Mouse (Mus musculus) T-helper 17 cell (primary cell): ENCODE measurements around the gene Rpap3.

Source experiments
- in situ Hi-C, 2 experiments: fragments of 300-600 bp; cut with MboI, MseI; formaldehyde crosslinking; loops; 1 replicate in 1 of 2; 2 replicates in 1 of 2; pipeline ENCODE4 v1.15.1; 2025; ENCODE audit warnings: high pct_unique_total_duplicates in 2 of 2

The Rpap3 gene

GRCm38 (mm10) chr15:97731111-97731510, 25.5 kb upstream of the Rpap3 start, which contains the start of gene Endou:
TSS of gene Endou (minus strand) at chr15:97731339.
- in situ Hi-C loops, result loop anchor here in 1 of 2 experiments (10.0 kb wide), 1 partner anchor 214 kb away; no protein-coding TSS in a partner anchor

- in situ Hi-C loops, result loop anchor here in 1 of 2 experiments (10.0 kb wide), 1 partner anchor 214 kb away; no protein-coding TSS in a partner anchor
Measured at GRCm38 (mm10) chr15:97730365-97730764, 24.7 kb upstream of the Rpap3 start.

GRCm38 (mm10) chr15:97728804-97729203, 23.2 kb upstream of the Rpap3 start:
- in situ Hi-C loops, result no loop called here

- in situ Hi-C loops, result no loop called here
Measured at GRCm38 (mm10) chr15:97728394-97728793, 22.8 kb upstream of the Rpap3 start.

- in situ Hi-C loops, result no loop called here
Measured at GRCm38 (mm10) chr15:97727520-97727919, 21.9 kb upstream of the Rpap3 start.

- in situ Hi-C loops, result no loop called here
Measured at GRCm38 (mm10) chr15:97727048-97727447, 21.4 kb upstream of the Rpap3 start.

- in situ Hi-C loops, result no loop called here
Measured at GRCm38 (mm10) chr15:97726310-97726709, 20.7 kb upstream of the Rpap3 start.

- in situ Hi-C loops, result no loop called here
Measured at GRCm38 (mm10) chr15:97725198-97725785, 19.7 kb upstream of the Rpap3 start.

- in situ Hi-C loops, result no loop called here
Measured at GRCm38 (mm10) chr15:97724346-97725197, 18.9 kb upstream of the Rpap3 start.

- in situ Hi-C loops, result no loop called here
Measured at GRCm38 (mm10) chr15:97723536-97724345, 18.1 kb upstream of the Rpap3 start.

- in situ Hi-C loops, result no loop called here
Measured at GRCm38 (mm10) chr15:97721008-97721701, 15.5 kb upstream of the Rpap3 start.

- in situ Hi-C loops, result no loop called here
Measured at GRCm38 (mm10) chr15:97720026-97720675, 14.5 kb upstream of the Rpap3 start.

GRCm38 (mm10) chr15:97719494-97719893, 13.9 kb upstream of the Rpap3 start:
- in situ Hi-C loops, result loop anchor here (5.0 to 10.0 kb wide), 3 partner anchors 45 to 133 kb away; partner anchors contain the start of gene Rapgef3 (in 1 of the 2)

GRCm38 (mm10) chr15:97718535-97719155, 13.0 kb upstream of the Rpap3 start:
- in situ Hi-C loops, result loop anchor here (5.0 to 10.0 kb wide), 3 partner anchors 46 to 134 kb away; partner anchors contain the start of gene Rapgef3 (in 1 of the 2)

- in situ Hi-C loops, result loop anchor here (5.0 to 10.0 kb wide), 3 partner anchors 47 to 134 kb away; partner anchors contain the start of gene Rapgef3 (in 1 of the 2)
Measured at GRCm38 (mm10) chr15:97717861-97718534, 12.4 kb upstream of the Rpap3 start.

GRCm38 (mm10) chr15:97716782-97717181, 11.2 kb upstream of the Rpap3 start:
- in situ Hi-C loops, result loop anchor here (5.0 to 10.0 kb wide), 3 partner anchors 48 to 136 kb away; partner anchors contain the start of gene Rapgef3 (in 1 of the 2)

GRCm38 (mm10) chr15:97715734-97716133, 10.1 kb upstream of the Rpap3 start:
- in situ Hi-C loops, result loop anchor here (5.0 to 10.0 kb wide), 3 partner anchors 49 to 137 kb away; partner anchors contain the start of gene Rapgef3 (in 1 of the 2)

GRCm38 (mm10) chr15:97715083-97715482, 9.5 kb upstream of the Rpap3 start:
- in situ Hi-C loops, result loop anchor here (5.0 to 10.0 kb wide), 3 partner anchors 50 to 137 kb away; partner anchors contain the start of gene Rapgef3 (in 1 of the 2)

- in situ Hi-C loops, result loop anchor here in 1 of 2 experiments (10.0 kb wide), 1 partner anchor 52 kb away; the partner anchor contains the start of gene Rapgef3
Measured at GRCm38 (mm10) chr15:97712546-97712945, 6.9 kb upstream of the Rpap3 start.
